Mouse (Mus musculus): ENCODE data around the gene Slc25a18. TPM values are rescaled to one million over a fixed set of nuclear protein-coding genes. Genes with fewer than 3 reads are reported as not detected.

Gene Slc25a18
- polyA plus RNA-seq, 1 experiment, result 10.1 TPM

DNA sequence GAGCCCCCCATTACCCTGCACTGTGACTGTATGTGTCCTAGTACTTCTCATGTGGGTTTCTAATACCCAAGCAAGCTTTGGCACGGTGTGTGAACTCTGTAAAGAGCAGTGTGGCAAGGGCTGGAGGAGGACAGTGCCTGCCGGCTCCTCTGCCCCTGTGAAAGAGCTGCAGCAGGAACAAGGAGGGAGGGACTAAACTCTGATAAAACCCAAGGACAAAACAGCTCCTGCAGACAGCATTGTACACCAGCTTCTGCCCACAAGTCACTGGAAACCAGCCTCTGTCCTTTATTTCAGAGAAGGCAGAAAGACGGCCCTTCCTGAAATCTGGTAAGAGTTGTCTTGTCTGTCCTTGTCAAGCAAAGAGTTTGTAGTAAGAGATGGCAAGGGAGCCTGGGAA, 2.9 kb downstream of the Slc25a18 start:
- DNase-seq (ENCODE audit: low read depth), result no peak
- TF ChIP-seq POLR2A (IDR thresholded peaks at IDR 0.05; ENCODE audit: borderline replicate concordance, extremely low read depth, insufficient read depth, insufficient read length, poor library complexity, severe bottlenecking) (no peak), CTCF (IDR thresholded peaks at IDR 0.05; ENCODE audit: borderline replicate concordance, extremely low read depth, insufficient read depth, insufficient read length) (no peak)

- TF ChIP-seq CTCF (IDR thresholded peaks at IDR 0.05; ENCODE audit: borderline replicate concordance, extremely low read depth, insufficient read depth, insufficient read length) (no peak), POLR2A (IDR thresholded peaks at IDR 0.05; ENCODE audit: borderline replicate concordance, extremely low read depth, insufficient read depth, insufficient read length, poor library complexity, severe bottlenecking) (no peak)
- no peak for DNase-seq (ENCODE audit: low read depth)
These were observed 4.2 kb downstream of the Slc25a18 start for GRCm38 (mm10) chr6:120777533-120777932.

GRCm38 (mm10) chr6:120778226-120778625, 4.8 kb downstream of the Slc25a18 start:
- TF ChIP-seq POLR2A (IDR thresholded peaks at IDR 0.05; ENCODE audit: borderline replicate concordance, extremely low read depth, insufficient read depth, insufficient read length, poor library complexity, severe bottlenecking), result no peak
- no peak for TF ChIP-seq CTCF (IDR thresholded peaks at IDR 0.05; ENCODE audit: borderline replicate concordance, extremely low read depth, insufficient read depth, insufficient read length)
- DNase-seq (ENCODE audit: low read depth), result no peak

DNA sequence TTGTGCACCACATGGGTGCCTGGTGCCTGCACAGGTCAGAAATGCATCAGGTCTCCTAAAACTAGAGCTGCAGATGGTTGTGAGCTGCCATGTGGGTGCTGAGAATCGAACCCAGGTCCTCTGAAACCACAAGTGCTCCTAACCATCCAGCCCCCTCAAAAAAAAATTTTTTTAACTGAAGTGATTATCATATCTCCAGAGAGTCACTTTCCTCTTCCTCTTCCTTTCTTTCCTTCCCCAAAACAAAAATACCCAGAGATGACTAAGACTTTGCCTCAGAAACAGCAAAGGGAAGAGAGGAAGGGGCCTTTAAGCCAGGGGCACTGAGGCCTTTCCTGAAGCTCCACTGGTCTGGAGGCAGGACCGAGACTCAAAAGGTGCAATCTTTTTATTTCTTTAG, 9.6 kb downstream of the Slc25a18 start:
- DNase-seq (ENCODE audit: low read depth), result no peak
- TF ChIP-seq CTCF (IDR thresholded peaks at IDR 0.05; ENCODE audit: borderline replicate concordance, extremely low read depth, insufficient read depth, insufficient read length) (no peak), POLR2A (IDR thresholded peaks at IDR 0.05; ENCODE audit: borderline replicate concordance, extremely low read depth, insufficient read depth, insufficient read length, poor library complexity, severe bottlenecking) (no peak)

DNA sequence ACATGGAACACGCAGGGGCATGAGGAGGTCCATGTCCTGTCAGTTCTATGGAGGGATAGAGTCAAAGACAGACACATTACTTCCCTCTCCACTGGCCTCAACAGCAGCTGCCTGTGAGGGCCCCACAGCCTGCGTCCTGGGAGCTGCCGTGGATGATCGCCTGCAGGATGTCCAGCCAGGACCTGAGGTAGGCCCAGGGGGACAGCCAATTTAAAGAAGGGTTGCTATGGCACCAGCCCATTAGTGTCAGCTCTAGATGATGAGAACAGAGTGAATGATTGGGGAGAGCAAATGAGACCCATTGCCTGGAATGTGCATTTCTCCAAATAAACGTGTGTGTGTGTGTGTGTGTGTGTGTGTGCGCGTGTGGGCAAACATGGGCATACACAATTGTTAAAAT, 11.0 kb downstream of the Slc25a18 start:
- DNase-seq (ENCODE audit: low read depth), result peak; percentile 51
- TF ChIP-seq POLR2A (IDR thresholded peaks at IDR 0.05; ENCODE audit: borderline replicate concordance, extremely low read depth, insufficient read depth, insufficient read length, poor library complexity, severe bottlenecking) (no peak), CTCF (IDR thresholded peaks at IDR 0.05; ENCODE audit: borderline replicate concordance, extremely low read depth, insufficient read depth, insufficient read length) (no peak)

GRCm38 (mm10) chr6:120788068-120788607, 14.8 kb downstream of the Slc25a18 start:
- no peak for DNase-seq (ENCODE audit: low read depth)
- TF ChIP-seq CTCF (IDR thresholded peaks at IDR 0.05; ENCODE audit: borderline replicate concordance, extremely low read depth, insufficient read depth, insufficient read length) (no peak), POLR2A (IDR thresholded peaks at IDR 0.05; ENCODE audit: borderline replicate concordance, extremely low read depth, insufficient read depth, insufficient read length, poor library complexity, severe bottlenecking) (no peak)

GRCm38 (mm10) chr6:120788904-120789303, 15.5 kb downstream of the Slc25a18 start:
- no peak for TF ChIP-seq CTCF (IDR thresholded peaks at IDR 0.05; ENCODE audit: borderline replicate concordance, extremely low read depth, insufficient read depth, insufficient read length)
- no peak for TF ChIP-seq POLR2A (IDR thresholded peaks at IDR 0.05; ENCODE audit: borderline replicate concordance, extremely low read depth, insufficient read depth, insufficient read length, poor library complexity, severe bottlenecking)
- peak; percentile 39 for DNase-seq (ENCODE audit: low read depth)

DNA sequence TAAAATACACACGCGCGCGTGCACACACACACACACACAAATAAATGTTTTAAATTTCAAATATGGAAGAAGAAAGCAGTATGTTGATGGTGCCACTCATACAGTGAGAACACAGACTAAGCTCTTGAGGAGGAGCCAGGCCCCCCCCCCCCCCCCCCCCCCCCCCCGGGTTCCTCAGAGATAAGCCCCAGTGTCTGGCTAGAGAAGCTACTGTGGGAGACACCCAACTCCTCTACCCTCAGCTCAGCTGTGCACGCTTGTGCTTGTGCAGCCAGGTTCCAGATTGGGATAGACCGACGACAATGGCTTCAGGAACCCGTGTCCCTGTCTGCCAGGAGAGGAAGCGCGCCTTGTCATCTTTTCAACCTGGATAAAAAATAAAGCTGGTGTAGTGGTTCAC, 16.8 kb downstream of the Slc25a18 start:
- DNase-seq (ENCODE audit: low read depth), result no peak
- TF ChIP-seq POLR2A (IDR thresholded peaks at IDR 0.05; ENCODE audit: borderline replicate concordance, extremely low read depth, insufficient read depth, insufficient read length, poor library complexity, severe bottlenecking), result no peak

- TF ChIP-seq CTCF (IDR thresholded peaks at IDR 0.05; ENCODE audit: borderline replicate concordance, extremely low read depth, insufficient read depth, insufficient read length) (no peak), POLR2A (IDR thresholded peaks at IDR 0.05; ENCODE audit: borderline replicate concordance, extremely low read depth, insufficient read depth, insufficient read length, poor library complexity, severe bottlenecking) (no peak)
- DNase-seq (ENCODE audit: low read depth), result no peak
These were observed 17.3 kb downstream of the Slc25a18 start for GRCm38 (mm10) chr6:120790717-120791116.

GRCm38 (mm10) chr6:120792947-120793346, 19.6 kb downstream of the Slc25a18 start:
- TF ChIP-seq CTCF (IDR thresholded peaks at IDR 0.05; ENCODE audit: borderline replicate concordance, extremely low read depth, insufficient read depth, insufficient read length) (peak; percentile 20; the same call in 1 of the 2 replicates), POLR2A (IDR thresholded peaks at IDR 0.05; ENCODE audit: borderline replicate concordance, extremely low read depth, insufficient read depth, insufficient read length, poor library complexity, severe bottlenecking) (no peak)
- DNase-seq (ENCODE audit: low read depth), result peak; percentile 28

GRCm38 (mm10) chr6:120795422-120796086, 22.2 kb downstream of the Slc25a18 start:
- no peak for TF ChIP-seq POLR2A (IDR thresholded peaks at IDR 0.05; ENCODE audit: borderline replicate concordance, extremely low read depth, insufficient read depth, insufficient read length, poor library complexity, severe bottlenecking)
- DNase-seq (ENCODE audit: low read depth), result no peak

DNA sequence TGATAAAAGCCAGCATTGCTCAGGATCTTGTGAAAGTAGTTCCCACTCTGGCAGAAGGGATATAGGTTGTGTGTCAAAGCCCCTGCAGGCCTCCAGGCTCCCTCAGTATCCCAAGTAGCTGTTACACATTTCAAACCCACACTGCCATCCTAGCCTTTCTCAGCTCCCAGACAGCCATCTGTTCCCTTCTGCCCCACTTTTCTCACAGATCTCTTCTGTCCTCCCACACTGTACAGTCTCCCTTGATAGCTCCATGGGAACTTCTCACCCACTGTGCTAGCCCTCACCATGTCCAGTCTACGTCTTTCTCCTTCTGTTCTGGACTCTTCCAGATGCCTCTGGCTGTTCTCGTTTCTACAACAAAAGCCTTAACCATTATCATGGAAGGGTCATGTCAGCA, 22.7 kb downstream of the Slc25a18 start:
- TF ChIP-seq POLR2A (IDR thresholded peaks at IDR 0.05; ENCODE audit: borderline replicate concordance, extremely low read depth, insufficient read depth, insufficient read length, poor library complexity, severe bottlenecking), result no peak
- TF ChIP-seq CTCF (IDR thresholded peaks at IDR 0.05; ENCODE audit: borderline replicate concordance, extremely low read depth, insufficient read depth, insufficient read length), result no peak
- DNase-seq (ENCODE audit: low read depth), result no peak

Data from brain, embryonic 14.5 days (tissue).